21 mouse cellular contexts compared by ENCODE assay signal in genomic region chr11:28375891-28376290, GRCm38 (mm10). TPM values are rescaled to one million over a fixed set of nuclear protein-coding genes. Genes with fewer than 3 reads are reported as not detected.
A peak's percentile ranks its signal among the peaks of the same experiment; 100 is the strongest.
DNase-seq lines count a peak whose midpoint lies in the region; ATAC-seq lines count a peak whose summit lies in the region.
"Had no signal": no experiment of that assay in that cellular context is flagged by ENCODE, and none has a peak within 500 bp of the region (broad histone marks: within the 10 kb centered on the region; RNA-seq: fewer than 3 reads in every experiment).

No protein-coding gene starts in this region.

- no peak for DNase-seq in frontal cortex, postnatal 25 days (ENCODE audit: low spot score in 2 of 2)
- DNase-seq in layer of hippocampus, adult 9-11 months, result peak; percentile 23
- DNase-seq in layer of hippocampus, postnatal 36 days, result no peak
- DNase-seq in hindlimb bud, embryonic 11.5 days (ENCODE audit: extremely low spot score, low read depth, low spot score), result peak; percentile 44
- no peak for DNase-seq in kidney, adult 9 months
- DNase-seq: adrenal gland, adult 2 months; adrenal gland, postnatal 14 days; cerebellum, adult 11-12 months; cerebellum, adult 8-10 months; cerebellum, postnatal 14 days; forebrain, postnatal 0 days; gastrocnemius, adult 2 months; gastrocnemius, postnatal 14 days; heart, adult 18-20 months; heart, postnatal 14 days; heart, postnatal 4 days had no signal

- peak; percentile 79 for ATAC-seq in frontal cortex, adult (ENCODE audit: low TSS enrichment)
- ATAC-seq: CD4-positive, CD25-positive, alpha-beta regulatory T cell, adult 4 months; forebrain, embryonic 14.5 days; forebrain, postnatal 0 days; hindbrain, postnatal 0 days; intestine, postnatal 0 days had no signal

RNA-seq across cellular contexts. Expression of gene Gm6685, which starts 36.2 kb away (rescaled TPM):
- 1 to 10 TPM; 4.8 to 8.3 TPM for total RNA-seq in layer of hippocampus, postnatal 36 days (2021)
- total RNA-seq: forebrain, postnatal 0 days; hindbrain, postnatal 0 days had no signal

Comparison
In these comparisons a context has a peak if more than half of its experiments do, and no peak if none do; other contexts are left out.
1. DNase-seq: peak in layer of hippocampus, adult 9-11 months (single experiment) and hindlimb bud, embryonic 11.5 days (single experiment); none in frontal cortex, postnatal 25 days (0 of 2), layer of hippocampus, postnatal 36 days (0 of 2) and kidney, adult 9 months (single experiment).